Mouse (Mus musculus) cerebellum, adult 2 months (tissue): ENCODE results near the gene Cybb.

ENCODE experiments used
- CTCF ChIP-seq: fragments of 200-500 bp; IDR thresholded peaks from 2 replicates; pipeline ENCODE4 v1.5.1; 2011; ENCODE audit warnings: low read depth, mild to moderate bottlenecking, control low read depth, low read length, moderate library complexity, borderline replicate concordance; ENCODE audit not compliant: insufficient read depth
- POLR2A ChIP-seq: fragments of 200-500 bp; IDR thresholded peaks from 2 replicates; pipeline ENCODE4 v1.6.1; 2011; ENCODE audit warnings: low read length, control low read depth, borderline replicate concordance; ENCODE audit not compliant: insufficient read depth

- TF ChIP-seq POLR2A, result no peak
- no peak for TF ChIP-seq CTCF
These were observed 47.0 kb downstream of the Cybb start for GRCm38 (mm10) chrX:9440556-9440955.
